Mouse (Mus musculus) ZHBTc4 (cell line): ENCODE data around the gene Inpp5d.
"Not testable (repeated sequence)": the region's sequence is repeated elsewhere in the genome, so short reads cannot be mapped to it uniquely, and the experiment has no call there.

Experiments used
- DNase-seq: peaks from one replicate; pipeline ENCODE4 v3.0.0-alpha.2; 2011; ENCODE audit warnings: low read depth, low spot score

The Inpp5d gene

DNA sequence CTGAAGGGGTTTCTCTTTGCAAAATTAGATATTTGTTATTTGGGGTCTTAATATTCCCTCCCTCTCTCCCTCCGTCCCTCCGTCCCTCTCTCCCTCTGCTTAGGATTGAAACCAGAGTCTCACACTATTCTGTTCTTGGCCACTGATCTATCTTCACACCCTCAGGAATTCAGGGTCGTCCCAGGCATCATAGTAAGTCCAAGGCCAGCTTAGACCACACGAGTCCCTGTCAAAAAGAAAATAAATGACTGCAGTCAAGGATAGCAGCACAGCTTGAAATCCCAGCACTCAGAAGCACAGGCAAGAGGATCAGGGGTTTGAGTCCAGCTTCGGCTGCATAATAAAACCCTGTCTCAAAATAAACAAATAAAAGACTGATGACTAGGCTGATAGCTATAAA is 35.0 kb downstream of the Inpp5d start:
- DNase-seq: no peak

- peak; percentile 30 for DNase-seq
These were observed 38.0 kb downstream of the Inpp5d start for GRCm38 (mm10) chr1:87658063-87658462.

DNA sequence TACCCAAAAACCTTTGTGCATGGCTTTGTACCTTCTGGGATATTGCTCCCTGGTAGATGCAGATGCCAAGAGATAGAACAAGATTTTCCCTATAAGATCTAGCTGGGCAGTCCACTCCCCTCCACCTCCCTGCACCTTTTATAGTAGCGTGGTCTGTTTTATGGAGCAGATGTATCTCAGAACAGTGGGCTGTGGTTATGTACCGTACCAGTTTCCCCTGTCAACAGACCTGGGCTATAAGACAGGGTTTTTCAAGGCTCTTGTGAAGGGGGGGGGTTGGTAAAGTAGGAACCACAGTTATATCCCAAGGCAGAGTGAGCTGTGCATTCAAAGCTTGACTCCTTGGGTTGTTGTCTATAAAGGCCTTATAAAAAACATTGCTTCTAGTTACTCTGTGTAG is 38.4 kb downstream of the Inpp5d start:
- no peak for DNase-seq

GRCm38 (mm10) chr1:87658937-87659617 is 39.0 kb downstream of the Inpp5d start:
- DNase-seq: peak; percentile 69

DNA sequence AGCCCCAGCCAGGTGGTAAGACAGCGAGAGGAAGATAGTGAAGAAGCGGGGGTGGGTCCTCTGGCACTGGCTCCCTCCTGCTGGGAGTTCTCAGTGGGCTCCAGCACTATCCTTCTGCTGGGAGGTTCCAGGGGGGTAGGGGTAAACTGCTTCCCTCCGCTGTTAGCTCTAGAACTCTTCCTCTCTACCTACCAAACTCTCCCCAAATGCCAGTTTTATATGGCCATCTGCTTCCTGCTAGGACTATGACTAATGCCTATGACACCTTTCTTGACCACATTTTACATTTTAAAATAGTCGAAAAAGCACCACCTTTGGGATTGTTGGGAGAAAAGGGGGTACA is 39.5 kb downstream of the Inpp5d start:
- no peak for DNase-seq

DNA sequence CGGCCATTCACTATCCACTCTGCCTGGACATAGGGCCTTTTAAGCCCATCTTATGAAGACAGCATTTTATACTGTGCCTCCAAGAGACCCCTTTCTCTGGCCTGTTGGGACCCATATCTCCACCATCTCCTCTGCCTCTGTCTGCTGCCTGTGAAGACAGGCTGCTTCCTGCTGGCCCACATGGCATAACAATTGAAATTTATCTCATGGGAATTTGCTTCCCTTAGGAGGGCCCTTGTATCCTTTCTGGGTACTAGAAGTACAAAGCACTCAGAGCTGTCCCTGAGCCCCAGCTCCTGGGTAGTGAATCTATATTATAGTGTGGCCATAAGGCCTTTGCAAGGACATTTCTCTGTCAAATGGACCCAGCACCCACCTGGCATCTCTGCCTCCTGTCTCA is 40.6 kb downstream of the Inpp5d start:
- DNase-seq: no peak

DNA sequence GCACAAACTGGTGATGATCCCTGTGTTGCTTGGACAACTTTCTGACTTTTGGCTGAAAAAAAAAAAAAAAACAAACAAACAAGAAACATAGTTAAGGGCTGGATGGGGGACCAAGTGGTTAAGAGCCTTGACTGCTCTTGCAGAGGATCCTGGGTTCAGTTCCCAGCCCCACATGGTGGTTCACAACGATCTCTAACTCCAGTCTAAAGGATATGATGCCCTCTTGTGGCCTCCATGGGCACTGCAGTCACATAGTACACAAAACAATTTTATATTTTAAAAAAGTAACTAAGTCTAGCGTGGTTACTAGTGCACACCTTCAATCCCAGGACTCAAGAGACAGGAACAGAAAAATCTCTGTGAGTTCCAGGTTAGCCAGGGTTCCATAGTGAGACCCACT is 43.9 kb downstream of the Inpp5d start:
- peak; percentile 48 for DNase-seq

DNA sequence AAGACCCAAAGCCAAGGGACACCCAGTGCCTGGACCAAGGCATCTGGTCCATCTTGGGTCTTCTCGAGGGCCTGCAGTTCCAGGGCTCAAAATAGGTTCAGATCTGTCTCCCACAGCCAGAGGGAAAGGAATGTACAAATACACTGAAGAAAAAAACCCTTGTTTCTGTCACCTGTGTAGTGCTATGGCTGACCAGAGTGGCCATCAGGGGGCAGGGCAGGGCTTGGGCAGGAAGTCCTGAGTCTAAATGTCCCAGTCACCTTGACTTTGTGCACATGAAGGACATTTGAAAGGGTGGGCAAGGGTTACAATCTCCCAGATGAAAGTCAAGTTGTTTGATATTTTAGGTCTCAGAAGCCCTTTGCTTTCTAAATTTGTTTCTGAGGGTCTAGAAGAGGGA is 46.9 kb downstream of the Inpp5d start:
- DNase-seq: no peak

- no peak for DNase-seq
These were observed 48.2 kb downstream of the Inpp5d start for GRCm38 (mm10) chr1:87668300-87668699.

- no peak for DNase-seq
These were observed 51.4 kb downstream of the Inpp5d start for GRCm38 (mm10) chr1:87671483-87671882.

DNA sequence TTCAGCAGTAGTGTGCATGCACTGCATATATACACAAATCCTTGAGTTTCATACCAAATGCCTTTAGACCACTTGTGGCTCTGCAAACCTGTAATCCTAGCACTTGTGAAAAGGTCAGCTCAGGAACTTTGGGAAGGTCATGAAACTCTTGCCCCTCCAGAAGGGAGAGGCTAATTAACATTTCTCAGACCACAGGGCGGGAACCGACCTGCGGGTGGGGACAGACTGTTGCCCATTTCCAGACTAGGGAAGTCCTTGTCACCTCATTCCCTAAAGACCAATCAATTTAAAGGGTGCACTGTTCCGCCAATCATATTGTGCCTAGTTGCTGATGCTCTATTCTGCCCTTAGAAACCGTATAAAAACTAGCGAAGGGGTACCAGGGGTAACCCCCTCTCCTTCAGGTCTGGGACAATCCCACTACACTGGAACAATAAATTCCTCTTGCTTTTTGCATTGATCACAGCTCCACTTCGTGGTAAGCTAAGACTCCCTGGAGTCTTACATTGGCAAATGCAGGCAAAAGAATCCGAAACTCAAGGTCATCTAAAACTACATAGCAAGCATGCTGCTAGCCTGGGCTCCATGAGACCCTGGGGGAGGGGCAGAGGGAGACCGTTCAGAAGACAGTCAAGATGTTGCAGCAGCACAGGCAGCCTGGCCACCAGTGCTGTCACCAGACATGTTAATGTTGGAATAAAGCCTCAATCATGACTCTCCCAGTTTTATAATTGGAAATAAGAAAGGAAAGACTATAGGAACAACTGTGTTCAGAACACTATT is 53.9 kb downstream of the Inpp5d start:
- peak; percentile 89 for DNase-seq

- peak; percentile 90 for DNase-seq
These were observed 55.9 kb downstream of the Inpp5d start for GRCm38 (mm10) chr1:87676006-87676405.

- DNase-seq: no peak
These were observed 59.0 kb downstream of the Inpp5d start for GRCm38 (mm10) chr1:87679089-87679488.

- DNase-seq: no peak
These were observed 60.8 kb downstream of the Inpp5d start for GRCm38 (mm10) chr1:87680950-87681349.

- DNase-seq: not testable (repeated sequence)
These were observed 62.4 kb downstream of the Inpp5d start for GRCm38 (mm10) chr1:87682473-87682872.

GRCm38 (mm10) chr1:87684071-87684470 is 64.0 kb downstream of the Inpp5d start:
- DNase-seq: peak; percentile 82

- DNase-seq: no peak
These were observed 64.7 kb downstream of the Inpp5d start for GRCm38 (mm10) chr1:87684791-87685190.

GRCm38 (mm10) chr1:87686351-87686750 is 66.2 kb downstream of the Inpp5d start:
- no peak for DNase-seq

DNA sequence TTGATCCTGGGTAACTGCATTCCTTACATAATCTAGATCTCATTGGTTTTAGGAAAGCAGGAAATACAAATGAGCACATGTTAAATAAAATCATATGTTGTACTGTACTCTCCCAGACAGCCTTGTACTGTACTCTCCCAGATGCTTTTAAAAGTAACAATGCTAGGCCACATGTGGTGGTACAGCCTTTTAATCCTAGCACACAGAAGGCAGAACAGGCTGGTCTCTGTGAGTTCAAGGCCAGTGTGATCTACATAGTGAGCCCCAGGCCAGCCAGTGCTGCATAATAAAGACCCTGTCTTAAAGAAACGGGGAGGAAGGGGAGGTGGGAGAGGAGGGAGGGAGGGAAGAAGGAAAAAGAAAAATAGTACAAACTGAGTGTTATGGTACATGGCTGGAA is 66.9 kb downstream of the Inpp5d start:
- DNase-seq: peak; percentile 29

- DNase-seq: peak; percentile 76
These were observed 69.7 kb downstream of the Inpp5d start for GRCm38 (mm10) chr1:87689661-87690341.

DNA sequence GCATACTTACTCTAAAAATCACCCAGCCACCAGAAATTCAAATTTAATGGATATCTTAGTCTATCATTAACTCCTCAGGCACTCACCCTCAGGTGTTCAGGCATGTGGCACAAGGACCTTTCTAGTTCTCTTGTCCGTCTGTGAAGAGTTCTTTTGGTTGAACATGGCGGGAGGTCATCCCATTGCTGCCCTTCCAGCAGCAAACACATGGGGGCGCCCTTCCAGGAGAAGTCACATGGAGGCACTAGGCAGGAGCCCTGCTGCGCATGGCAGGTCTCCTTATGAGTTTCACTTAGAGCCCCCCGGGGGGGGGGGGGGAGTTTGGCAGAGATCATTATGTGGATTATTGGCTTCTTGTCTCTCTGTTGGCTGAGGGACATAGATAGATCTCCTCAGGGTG is 76.2 kb downstream of the Inpp5d start:
- peak; percentile 81 for DNase-seq

GRCm38 (mm10) chr1:87698010-87698409 is 77.9 kb downstream of the Inpp5d start:
- DNase-seq: no peak
